Mouse (Mus musculus): Measurements from ENCODE around the gene Dlx6. TPM values are rescaled to one million over a fixed set of nuclear protein-coding genes. Genes with fewer than 3 reads are reported as not detected.

Gene Dlx6
- polyA plus RNA-seq, 1 experiment from 2014 or later: not detected

- Histone ChIP-seq H3K4me1 (replicated peaks; ENCODE audit: control insufficient read depth, insufficient read depth, low read length) (no peaks in the 10 kb centered on the region), H3K27me3 (ENCODE audit: control insufficient read depth, insufficient read depth, low read length) (peaks cover 97% of the 10 kb centered on the region), H3K9me3 (ENCODE audit: control insufficient read depth, low read length) (no peaks in the 10 kb centered on the region), H3K4me3 (replicated peaks; ENCODE audit: low read length) (no peak overlapping the region), H3K27ac (no peak overlapping the region), H3K4me2 (replicated peaks) (no peak overlapping the region), H3K9ac (no peak overlapping the region), H3K36me3 (replicated peaks; ENCODE audit: control insufficient read depth, insufficient read depth) (no peaks in the 10 kb centered on the region)
- no peak for ATAC-seq (ENCODE audit: low FRiP score)
- WGBS: under 1% methylated on average over 12 of the region's 12 CpGs
- DNase-seq (ENCODE audit: low spot score): peak; percentile 26
These were observed 13.4 kb upstream of the Dlx6 start for GRCm38 (mm10) chr6:6849744-6850143.

DNA sequence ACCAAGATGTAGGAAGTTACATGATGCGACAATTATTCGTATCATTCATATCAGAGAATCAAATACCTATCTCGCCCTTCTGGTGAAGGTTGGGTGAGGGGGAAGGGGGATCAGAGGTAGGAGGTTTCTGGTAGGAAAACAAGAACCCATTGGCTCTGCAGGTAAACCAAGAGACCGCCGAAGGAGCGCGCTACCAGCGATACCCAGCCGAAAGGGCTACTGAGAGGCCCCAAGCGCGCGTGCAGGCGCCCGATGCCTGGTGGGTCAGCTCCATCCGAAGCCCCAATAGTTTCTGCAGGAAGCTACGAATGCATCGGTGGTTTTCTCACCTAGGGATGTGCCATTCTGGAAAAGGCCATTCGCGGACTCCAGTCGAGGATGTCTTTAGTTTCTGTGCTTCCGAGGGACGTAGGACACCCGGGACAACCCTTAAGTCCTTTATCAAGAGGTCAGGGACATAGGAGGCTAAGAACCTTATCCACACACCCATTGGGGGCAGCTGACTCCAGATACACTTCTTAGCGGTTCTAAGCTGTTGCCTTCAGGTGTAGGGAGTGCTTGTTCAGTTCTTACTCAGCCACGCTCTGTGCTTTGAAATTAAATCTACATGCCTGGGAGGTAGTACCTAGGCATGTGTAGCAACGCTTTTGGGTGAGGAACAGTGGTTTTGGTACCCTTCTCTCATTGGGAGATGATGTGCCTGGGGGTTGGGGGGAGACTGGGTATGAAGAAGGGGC lies 12.6 kb upstream of the Dlx6 start:
- Histone ChIP-seq H3K4me1 (replicated peaks; ENCODE audit: control insufficient read depth, insufficient read depth, low read length) (no peaks in the 10 kb centered on the region), H3K9me3 (ENCODE audit: control insufficient read depth, low read length) (no peaks in the 10 kb centered on the region), H3K27me3 (ENCODE audit: control insufficient read depth, insufficient read depth, low read length) (peaks cover 97% of the 10 kb centered on the region), H3K4me2 (replicated peaks) (no peak overlapping the region), H3K27ac (no peak overlapping the region), H3K4me3 (replicated peaks; ENCODE audit: low read length) (no peak overlapping the region), H3K36me3 (replicated peaks; ENCODE audit: control insufficient read depth, insufficient read depth) (no peaks in the 10 kb centered on the region), H3K9ac (no peak overlapping the region)
- DNase-seq (ENCODE audit: low spot score) (peak; percentile 25), ATAC-seq (ENCODE audit: low FRiP score) (no peak)
- 1% methylated on average over 26 of the region's 26 CpGs for WGBS

- H3K4me3 ChIP-seq (replicated peaks; ENCODE audit: low read length): no peak overlapping the region
- ATAC-seq (ENCODE audit: low FRiP score) (no peak), DNase-seq (ENCODE audit: low spot score) (no peak)
- H3K9ac ChIP-seq: no peak overlapping the region
- H3K4me1 ChIP-seq (replicated peaks; ENCODE audit: control insufficient read depth, insufficient read depth, low read length): no peaks in the 10 kb centered on the region
- H3K9me3 ChIP-seq (ENCODE audit: control insufficient read depth, low read length): no peaks in the 10 kb centered on the region
- WGBS: 1% methylated on average over 10 of the region's 10 CpGs
- no peak overlapping the region for H3K27ac ChIP-seq
- peaks cover 97% of the 10 kb centered on the region for H3K27me3 ChIP-seq (ENCODE audit: control insufficient read depth, insufficient read depth, low read length)
- H3K36me3 ChIP-seq (replicated peaks; ENCODE audit: control insufficient read depth, insufficient read depth): no peaks in the 10 kb centered on the region
- H3K4me2 ChIP-seq (replicated peaks): no peak overlapping the region
These were observed 12.0 kb upstream of the Dlx6 start for GRCm38 (mm10) chr6:6851166-6851565.

- Histone ChIP-seq H3K4me2 (replicated peaks) (no peak overlapping the region), H3K27me3 (ENCODE audit: control insufficient read depth, insufficient read depth, low read length) (peaks cover 98% of the 10 kb centered on the region), H3K4me1 (replicated peaks; ENCODE audit: control insufficient read depth, insufficient read depth, low read length) (no peaks in the 10 kb centered on the region), H3K27ac (no peak overlapping the region), H3K4me3 (replicated peaks; ENCODE audit: low read length) (no peak overlapping the region), H3K36me3 (replicated peaks; ENCODE audit: control insufficient read depth, insufficient read depth) (no peaks in the 10 kb centered on the region), H3K9ac (no peak overlapping the region), H3K9me3 (ENCODE audit: control insufficient read depth, low read length) (no peaks in the 10 kb centered on the region)
- ATAC-seq (ENCODE audit: low FRiP score): no peak
- DNase-seq (ENCODE audit: low spot score): peak; percentile 23
- WGBS: 24% methylated on average over 3 of the region's 3 CpGs
These were observed 10.2 kb upstream of the Dlx6 start for GRCm38 (mm10) chr6:6852944-6853343.

- Histone ChIP-seq H3K4me1 (replicated peaks; ENCODE audit: control insufficient read depth, insufficient read depth, low read length) (no peaks in the 10 kb centered on the region), H3K4me3 (replicated peaks; ENCODE audit: low read length) (no peak overlapping the region), H3K36me3 (replicated peaks; ENCODE audit: control insufficient read depth, insufficient read depth) (no peaks in the 10 kb centered on the region), H3K9ac (no peak overlapping the region), H3K4me2 (replicated peaks) (no peak overlapping the region), H3K27ac (no peak overlapping the region), H3K9me3 (ENCODE audit: control insufficient read depth, low read length) (no peaks in the 10 kb centered on the region), H3K27me3 (ENCODE audit: control insufficient read depth, insufficient read depth, low read length) (peaks cover 98% of the 10 kb centered on the region)
- no peak for ATAC-seq (ENCODE audit: low FRiP score)
- WGBS: under 1% methylated on average over 9 of the region's 9 CpGs
- peak; percentile 23 for DNase-seq (ENCODE audit: low spot score)
These were observed 9.0 kb upstream of the Dlx6 start for GRCm38 (mm10) chr6:6854176-6854575.

DNA sequence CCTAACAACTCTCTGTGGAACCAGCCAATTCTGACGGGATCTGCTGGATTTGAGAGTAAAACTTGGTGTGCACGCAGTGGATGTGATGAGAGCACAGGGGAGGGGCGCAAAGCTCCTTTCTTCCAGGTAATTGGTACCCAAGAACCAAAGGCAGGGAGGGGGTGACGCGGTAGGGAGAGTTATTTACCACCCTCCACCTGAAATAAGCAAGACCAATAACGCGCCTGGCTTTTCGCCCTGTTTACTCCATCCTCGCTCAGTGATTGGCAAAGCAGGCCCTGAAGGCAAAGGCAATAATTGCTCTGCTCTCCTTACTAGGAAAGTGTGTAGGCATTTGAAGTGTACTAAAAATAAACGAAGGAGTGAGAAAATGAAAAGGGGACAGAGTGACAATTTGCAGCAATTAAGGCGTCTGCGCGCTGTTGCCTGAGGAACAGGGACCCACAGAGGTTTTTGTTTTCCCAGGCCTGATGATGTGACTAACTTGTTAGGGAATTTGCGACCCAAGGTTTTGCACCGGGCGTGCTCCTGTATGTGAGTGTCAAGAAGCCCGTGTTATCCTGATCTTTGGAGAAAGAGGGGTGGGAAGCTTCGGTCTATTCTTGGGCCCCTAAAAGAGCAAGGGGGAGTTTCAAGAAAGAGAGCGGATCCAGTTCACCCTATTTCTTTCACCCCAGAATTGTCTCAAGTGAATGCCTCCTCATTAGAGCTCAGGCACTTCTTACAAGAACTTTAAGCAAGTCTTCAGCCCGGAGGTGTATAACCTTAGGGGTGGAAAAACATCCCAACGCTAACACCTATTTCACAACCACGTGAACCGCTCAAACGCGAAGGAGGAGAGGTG lies 8.0 kb upstream of the Dlx6 start:
- Histone ChIP-seq H3K9ac (no peak overlapping the region), H3K4me3 (replicated peaks; ENCODE audit: low read length) (no peak overlapping the region), H3K4me2 (replicated peaks) (no peak overlapping the region), H3K4me1 (replicated peaks; ENCODE audit: control insufficient read depth, insufficient read depth, low read length) (no peaks in the 10 kb centered on the region), H3K27me3 (ENCODE audit: control insufficient read depth, insufficient read depth, low read length) (peaks cover 99% of the 10 kb centered on the region), H3K27ac (no peak overlapping the region), H3K9me3 (ENCODE audit: control insufficient read depth, low read length) (no peaks in the 10 kb centered on the region), H3K36me3 (replicated peaks; ENCODE audit: control insufficient read depth, insufficient read depth) (no peaks in the 10 kb centered on the region)
- DNase-seq (ENCODE audit: low spot score) (peak; percentile 23), ATAC-seq (ENCODE audit: low FRiP score) (no peak)
- WGBS: under 1% methylated on average over 25 of the region's 25 CpGs

DNA sequence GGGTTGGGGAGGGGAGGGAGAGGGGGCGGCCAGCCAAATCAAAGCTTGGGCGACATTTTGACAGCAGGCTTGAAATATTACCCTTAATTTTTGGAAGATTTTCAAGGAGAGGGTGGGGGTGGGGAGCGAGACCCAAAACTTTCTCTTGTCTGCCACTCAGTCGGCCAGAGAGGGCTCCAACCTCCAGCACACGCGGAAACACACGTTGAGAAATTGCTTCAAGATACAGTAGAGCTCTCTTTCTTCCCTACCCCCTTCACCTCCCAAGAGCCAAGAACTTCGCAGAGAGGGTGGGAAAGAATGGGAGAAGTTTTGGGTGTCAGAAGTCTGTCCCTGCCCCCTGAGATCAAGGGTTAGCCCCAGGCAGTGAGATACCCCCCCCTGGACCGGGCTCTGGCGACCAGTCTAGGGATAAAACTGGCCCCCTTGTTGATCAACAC lies 7.4 kb upstream of the Dlx6 start:
- WGBS: 0% methylated on average over 10 of the region's 10 CpGs
- Histone ChIP-seq H3K9ac (no peak overlapping the region), H3K4me1 (replicated peaks; ENCODE audit: control insufficient read depth, insufficient read depth, low read length) (no peaks in the 10 kb centered on the region), H3K27me3 (ENCODE audit: control insufficient read depth, insufficient read depth, low read length) (peaks cover 98% of the 10 kb centered on the region), H3K4me2 (replicated peaks) (no peak overlapping the region), H3K9me3 (ENCODE audit: control insufficient read depth, low read length) (no peaks in the 10 kb centered on the region), H3K4me3 (replicated peaks; ENCODE audit: low read length) (no peak overlapping the region), H3K36me3 (replicated peaks; ENCODE audit: control insufficient read depth, insufficient read depth) (no peaks in the 10 kb centered on the region), H3K27ac (no peak overlapping the region)
- DNase-seq (ENCODE audit: low spot score): peak; percentile 18
- ATAC-seq (ENCODE audit: low FRiP score): no peak

- DNase-seq (ENCODE audit: low spot score): peak; percentile 27
- H3K4me1 ChIP-seq (replicated peaks; ENCODE audit: control insufficient read depth, insufficient read depth, low read length): no peaks in the 10 kb centered on the region
These were observed 6.8 kb upstream of the Dlx6 start for GRCm38 (mm10) chr6:6856316-6856715.

DNA sequence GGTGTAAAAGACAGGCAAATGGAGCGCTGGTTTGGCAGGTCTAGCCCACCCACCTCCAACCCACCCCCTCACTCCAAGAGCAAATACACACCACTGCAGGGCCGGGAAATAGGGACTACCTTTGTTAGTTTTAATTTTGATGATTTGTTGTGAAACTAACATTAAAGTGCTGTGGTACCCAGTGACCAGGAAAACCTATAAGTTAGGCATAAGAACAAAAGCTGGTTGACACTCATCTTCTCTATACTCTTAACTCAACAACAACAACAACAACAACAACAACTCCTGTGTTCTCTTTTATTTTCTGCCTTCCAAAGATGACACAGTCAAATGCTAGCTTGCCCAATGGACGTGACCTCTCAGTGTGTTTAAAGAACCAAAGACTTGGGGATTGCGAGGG lies 6.3 kb upstream of the Dlx6 start:
- no peaks in the 10 kb centered on the region for H3K4me1 ChIP-seq (replicated peaks; ENCODE audit: control insufficient read depth, insufficient read depth, low read length)
- no peak overlapping the region for H3K4me2 ChIP-seq (replicated peaks)
- DNase-seq (ENCODE audit: low spot score) (peak; percentile 23), ATAC-seq (ENCODE audit: low FRiP score) (no peak)
- H3K9ac ChIP-seq: no peak overlapping the region
- no peak overlapping the region for H3K27ac ChIP-seq
- WGBS: 2% methylated on average over 4 of the region's 4 CpGs
- peaks cover 98% of the 10 kb centered on the region for H3K27me3 ChIP-seq (ENCODE audit: control insufficient read depth, insufficient read depth, low read length)
- H3K36me3 ChIP-seq (replicated peaks; ENCODE audit: control insufficient read depth, insufficient read depth): no peaks in the 10 kb centered on the region
- H3K9me3 ChIP-seq (ENCODE audit: control insufficient read depth, low read length): no peaks in the 10 kb centered on the region
- H3K4me3 ChIP-seq (replicated peaks; ENCODE audit: low read length): no peak overlapping the region

More at GRCm38 (mm10) chr6:6856316-6856715, 6.8 kb upstream of the Dlx6 start:
- Histone ChIP-seq H3K27ac (no peak overlapping the region), H3K27me3 (ENCODE audit: control insufficient read depth, insufficient read depth, low read length) (peaks cover 98% of the 10 kb centered on the region), H3K9ac (no peak overlapping the region), H3K4me3 (replicated peaks; ENCODE audit: low read length) (no peak overlapping the region), H3K9me3 (ENCODE audit: control insufficient read depth, low read length) (no peaks in the 10 kb centered on the region), H3K36me3 (replicated peaks; ENCODE audit: control insufficient read depth, insufficient read depth) (no peaks in the 10 kb centered on the region), H3K4me2 (replicated peaks) (no peak overlapping the region)
- no peak for ATAC-seq (ENCODE audit: low FRiP score)
- WGBS: under 1% methylated on average over 20 of the region's 20 CpGs
